Mouse (Mus musculus): Measurements from ENCODE around the gene Bcat2. TPM values are rescaled to one million over a fixed set of nuclear protein-coding genes. Genes with fewer than 3 reads are reported as not detected.
"Not testable (repeated sequence)": the region's sequence is repeated elsewhere in the genome, so short reads cannot be mapped to it uniquely, and the experiment has no call there.

The Bcat2 gene
- total and polyA plus RNA-seq, 2 experiments from 2014 or later, result 13.7 to 20.2 TPM

DNA sequence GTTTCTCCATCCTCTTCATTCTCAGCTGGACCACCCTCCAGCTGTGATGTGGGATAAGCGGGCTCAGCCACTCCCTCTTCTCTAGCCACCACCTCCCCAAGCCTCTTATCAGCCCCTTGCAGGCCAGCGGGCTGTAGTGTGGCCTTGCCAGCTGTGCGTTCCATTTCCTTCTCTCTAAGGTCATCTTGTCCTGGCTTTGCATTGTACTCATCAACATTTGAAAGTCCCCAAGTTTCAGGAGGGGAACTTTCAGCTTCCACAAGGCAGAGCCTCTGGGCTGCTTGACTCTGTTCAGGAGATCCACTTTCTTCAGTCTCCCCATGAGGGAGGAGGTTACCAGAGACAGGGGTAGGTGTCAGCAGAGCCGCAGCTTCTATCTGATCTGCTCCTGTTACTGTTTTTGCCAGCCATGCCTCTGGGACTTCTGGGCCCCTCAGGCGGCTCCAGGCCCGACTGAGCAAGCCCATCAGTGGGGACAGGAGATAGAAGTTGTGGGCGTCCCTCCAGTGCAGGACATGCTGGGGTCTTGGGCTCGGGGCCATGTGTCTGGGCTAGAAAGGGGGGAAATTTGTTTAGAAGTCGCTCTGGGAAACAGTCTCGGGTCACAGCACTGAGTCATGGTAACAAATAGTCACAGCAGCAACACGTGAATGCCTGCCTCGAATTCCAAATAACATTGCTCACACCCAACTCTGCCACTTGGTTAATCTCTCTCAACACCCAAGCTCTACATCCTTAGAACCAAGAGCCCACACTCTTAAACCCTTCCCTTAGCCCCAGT lies 44.9 kb upstream of the Bcat2 start:
- no peak for DNase-seq
- Histone ChIP-seq H3K27me3 (ENCODE audit: insufficient read depth, low read length) (no peaks in the 10 kb centered on the region), H3K9ac (peak overlapping the region; percentile 83), H3K4me3 (ENCODE audit: low read depth, low read length) (peak overlapping the region; percentile 89), H3K4me2 (ENCODE audit: low read depth) (peak overlapping the region; percentile 63), H3K4me1 (ENCODE audit: insufficient read depth) (no peaks in the 10 kb centered on the region), H3K36me3 (ENCODE audit: insufficient read depth) (no peaks in the 10 kb centered on the region), H3K9me3 (ENCODE audit: low read length) (no peaks in the 10 kb centered on the region), H3K27ac (ENCODE audit: low read depth, low read length) (peak overlapping the region; percentile 84)
- no peak for ATAC-seq
- 34% methylated on average over 12 of the region's 12 CpGs for WGBS
- no peak for TF ChIP-seq CTCF (IDR thresholded peaks at IDR 0.05; ENCODE audit: low read depth)

GRCm38 (mm10) chr7:45525809-45526473 lies 44.0 kb upstream of the Bcat2 start, which contains the start of the genes Ppp1r15a and Plekha4:
TSS of gene Ppp1r15a (minus strand) at chr7:45526268.
TSS of gene Plekha4 (plus strand) at chr7:45526330.
- DNase-seq (peak; percentile 96), ATAC-seq (peak; percentile 88)
- Histone ChIP-seq H3K27ac (ENCODE audit: low read depth, low read length) (peak within 1 kb of the TSS; percentile 84), H3K4me1 (ENCODE audit: insufficient read depth) (no peaks in the 10 kb centered on the region), H3K9me3 (ENCODE audit: low read length) (no peaks in the 10 kb centered on the region), H3K27me3 (ENCODE audit: insufficient read depth, low read length) (no peaks in the 10 kb centered on the region), H3K9ac (peak within 1 kb of the TSS; percentile 83), H3K4me3 (ENCODE audit: low read depth, low read length) (peak within 1 kb of the TSS; percentile 89), H3K4me2 (ENCODE audit: low read depth) (peak within 1 kb of the TSS; percentile 63), H3K36me3 (ENCODE audit: insufficient read depth) (no peaks in the 10 kb centered on the region)
- 1% methylated on average over 54 of the region's 54 CpGs for WGBS
- TF ChIP-seq CTCF (IDR thresholded peaks at IDR 0.05; ENCODE audit: low read depth), result no peak

- TF ChIP-seq CTCF (IDR thresholded peaks at IDR 0.05; ENCODE audit: low read depth), result 0 out of 2 replicates have a peak, but pooled peaks have one; percentile 20
- peak overlapping the region; percentile 77 for H3K27ac ChIP-seq (ENCODE audit: low read depth, low read length)
- WGBS, result 27% methylated on average over 7 of the region's 7 CpGs
- H3K9ac ChIP-seq, result peak overlapping the region; percentile 83
- H3K36me3 ChIP-seq (ENCODE audit: insufficient read depth), result no peaks in the 10 kb centered on the region
- peak overlapping the region; percentile 89 for H3K4me3 ChIP-seq (ENCODE audit: low read depth, low read length)
- peak overlapping the region; percentile 63 for H3K4me2 ChIP-seq (ENCODE audit: low read depth)
- no peak for ATAC-seq
- no peaks in the 10 kb centered on the region for H3K27me3 ChIP-seq (ENCODE audit: insufficient read depth, low read length)
- H3K9me3 ChIP-seq (ENCODE audit: low read length), result no peaks in the 10 kb centered on the region
- H3K4me1 ChIP-seq (ENCODE audit: insufficient read depth), result no peaks in the 10 kb centered on the region
- no peak for DNase-seq
Observed at GRCm38 (mm10) chr7:45526474-45527120, 43.4 kb upstream of the Bcat2 start.

- H3K4me2 ChIP-seq (ENCODE audit: low read depth); DNase-seq; H3K4me1 ChIP-seq (ENCODE audit: insufficient read depth); H3K9me3 ChIP-seq (ENCODE audit: low read length); H3K9ac ChIP-seq; H3K36me3 ChIP-seq (ENCODE audit: insufficient read depth); ATAC-seq; H3K4me3 ChIP-seq (ENCODE audit: low read depth, low read length); H3K27ac ChIP-seq (ENCODE audit: low read depth, low read length); H3K27me3 ChIP-seq (ENCODE audit: insufficient read depth, low read length): not testable (repeated sequence)
- WGBS, result 92% methylated on average over 6 of the region's 6 CpGs
Observed at GRCm38 (mm10) chr7:45527169-45527568, 42.8 kb upstream of the Bcat2 start.

GRCm38 (mm10) chr7:45529461-45529860 lies 40.5 kb upstream of the Bcat2 start:
- Histone ChIP-seq H3K4me3 (ENCODE audit: low read depth, low read length) (no peak overlapping the region), H3K9me3 (ENCODE audit: low read length) (no peaks in the 10 kb centered on the region), H3K27ac (ENCODE audit: low read depth, low read length) (no peak overlapping the region), H3K4me1 (ENCODE audit: insufficient read depth) (no peaks in the 10 kb centered on the region), H3K36me3 (ENCODE audit: insufficient read depth) (no peaks in the 10 kb centered on the region), H3K9ac (no peak overlapping the region), H3K27me3 (ENCODE audit: insufficient read depth, low read length) (no peaks in the 10 kb centered on the region), H3K4me2 (ENCODE audit: low read depth) (no peak overlapping the region)
- no peak for ATAC-seq
- 19% methylated on average over 6 of the region's 6 CpGs for WGBS
- no peak for DNase-seq
- no peak for TF ChIP-seq CTCF (IDR thresholded peaks at IDR 0.05; ENCODE audit: low read depth)

DNA sequence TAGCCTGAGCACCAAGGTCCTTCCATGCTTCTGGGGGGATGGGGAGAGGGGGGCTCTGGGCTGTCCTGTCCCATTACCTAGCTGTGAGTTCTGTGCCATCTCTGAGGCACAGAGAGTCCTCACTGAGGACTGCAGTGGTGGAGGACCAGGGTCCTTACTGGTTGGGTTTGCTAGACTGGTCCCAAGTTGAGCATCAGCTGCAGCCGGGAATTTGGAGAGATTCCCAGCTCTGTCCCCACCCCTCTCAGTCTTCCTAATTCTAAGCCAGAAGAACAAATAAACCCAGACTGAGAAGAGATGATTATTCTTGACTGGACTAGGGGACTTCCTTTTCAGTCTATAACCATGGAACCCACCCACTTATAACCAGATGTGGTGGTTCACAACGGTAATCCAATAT lies 39.3 kb upstream of the Bcat2 start:
- WGBS, result 66% methylated on average over 2 of the region's 2 CpGs
- Histone ChIP-seq H3K4me2 (ENCODE audit: low read depth) (no peak overlapping the region), H3K27ac (ENCODE audit: low read depth, low read length) (no peak overlapping the region), H3K36me3 (ENCODE audit: insufficient read depth) (no peaks in the 10 kb centered on the region), H3K9me3 (ENCODE audit: low read length) (no peaks in the 10 kb centered on the region), H3K27me3 (ENCODE audit: insufficient read depth, low read length) (no peaks in the 10 kb centered on the region), H3K4me1 (ENCODE audit: insufficient read depth) (no peaks in the 10 kb centered on the region), H3K9ac (no peak overlapping the region), H3K4me3 (ENCODE audit: low read depth, low read length) (no peak overlapping the region)
- TF ChIP-seq CTCF (IDR thresholded peaks at IDR 0.05; ENCODE audit: low read depth), result no peak
- DNase-seq, result no peak
- no peak for ATAC-seq

DNA sequence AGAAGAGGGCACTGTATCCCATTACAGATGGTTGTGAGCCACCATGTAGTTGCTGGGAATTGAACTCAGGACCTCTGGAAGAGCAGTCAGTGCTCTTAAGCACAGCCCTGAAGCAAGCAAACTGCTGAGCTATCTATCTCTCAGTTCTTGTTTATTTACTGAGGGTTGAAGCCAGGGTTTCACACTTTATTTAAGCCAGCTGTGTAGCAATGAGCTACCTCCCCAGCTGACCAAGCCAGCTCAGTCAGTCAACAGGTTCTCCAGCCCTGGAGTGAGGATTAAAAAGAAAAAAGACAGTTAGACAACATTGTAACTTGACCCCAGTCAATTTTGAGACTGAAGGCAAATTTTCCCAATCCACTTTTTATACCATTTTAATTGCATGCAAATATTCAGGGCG lies 34.3 kb upstream of the Bcat2 start:
- Histone ChIP-seq H3K9ac (no peak overlapping the region), H3K9me3 (ENCODE audit: low read length) (no peaks in the 10 kb centered on the region), H3K4me1 (ENCODE audit: insufficient read depth) (peaks cover 6% of the 10 kb centered on the region), H3K4me3 (ENCODE audit: low read depth, low read length) (no peak overlapping the region), H3K27me3 (ENCODE audit: insufficient read depth, low read length) (no peaks in the 10 kb centered on the region), H3K27ac (ENCODE audit: low read depth, low read length) (no peak overlapping the region), H3K36me3 (ENCODE audit: insufficient read depth) (no peaks in the 10 kb centered on the region), H3K4me2 (ENCODE audit: low read depth) (no peak overlapping the region)
- DNase-seq (no peak), ATAC-seq (no peak)
- 67% methylated on average over 1 of the region's 1 CpGs for WGBS
- TF ChIP-seq CTCF (IDR thresholded peaks at IDR 0.05; ENCODE audit: low read depth), result no peak

All from forebrain, postnatal 0 days (tissue).